Mouse (Mus musculus) intestine, embryonic 14.5 days (tissue): ENCODE data around the gene Dctn1. TPM values are rescaled to one million over a fixed set of nuclear protein-coding genes. Genes with fewer than 3 reads are reported as not detected.

ENCODE experiments used
- ATAC-seq: fragments of 200-750 bp; cut with Nextera tagmentation; replicated peaks from 2 replicates; pipeline ENCODE4 v1.8.0; 2017; ENCODE audit warnings: low read depth, moderate number of reproducible peaks, moderate TSS enrichment, moderate library complexity; ENCODE audit not compliant: low FRiP score, low TSS enrichment
- DNase-seq: peaks from one replicate; pipeline ENCODE4 v3.0.0-alpha.2; 2018; ENCODE audit warnings: low spot score
- H3K27ac ChIP-seq: fragments of 300-500 bp; sonication (generic); 2 replicates; pipeline ENCODE4 v1.5.1; 2014; ENCODE audit warnings: low read depth, mild to moderate bottlenecking, control low read depth
- H3K27me3 ChIP-seq: fragments of 300-500 bp; sonication (generic); replicated peaks from 2 replicates; pipeline ENCODE4 v1.6.1; 2014; ENCODE audit warnings: low read length, control low read depth; ENCODE audit not compliant: control insufficient read depth, insufficient read depth
- H3K36me3 ChIP-seq: fragments of 300-500 bp; sonication (generic); 2 replicates; pipeline ENCODE4 v1.6.1; 2014; ENCODE audit warnings: low read length, control low read depth; ENCODE audit not compliant: control insufficient read depth, insufficient read depth
- H3K4me1 ChIP-seq: fragments of 300-500 bp; sonication (generic); replicated peaks from 2 replicates; pipeline ENCODE4 v1.6.1; 2014; ENCODE audit warnings: low read length, control low read depth, mixed read lengths; ENCODE audit not compliant: control insufficient read depth, insufficient read depth
- H3K4me2 ChIP-seq: fragments of 300-500 bp; sonication (generic); 2 replicates; pipeline ENCODE4 v1.6.1; 2014; ENCODE audit warnings: low read length
- H3K4me3 ChIP-seq: fragments of 300-500 bp; sonication (generic); 2 replicates; pipeline ENCODE4 v1.5.1; 2014; ENCODE audit warnings: low read depth, low read length, control low read depth, mixed read lengths
- H3K9ac ChIP-seq: fragments of 300-500 bp; sonication (generic); 2 replicates; pipeline ENCODE4 v1.6.1; 2014; ENCODE audit warnings: mild to moderate bottlenecking, low read length
- H3K9me3 ChIP-seq: fragments of 300-500 bp; sonication (generic); 2 replicates; pipeline ENCODE4 v1.6.1; 2016; ENCODE audit warnings: low read length, control low read depth; ENCODE audit not compliant: control insufficient read depth
- WGBS: fragments of 180-500 bp; shearing (Covaris S2); extraction: QIAGEN DNeasy Blood & Tissue Kit; methylation state at CpG from one replicate; pipeline ENCODE4 v1.1.7; 2014; 5-methylcytosine and 5-hydroxymethylcytosine counted together
- polyA plus RNA-seq: library from polyadenylated mRNA; unstranded; fragments of >200 nt; fragmentation: Nextera tagmentation; extraction: Ambion mirVana; gene quantifications from 2 replicates; pipeline ENCODE4 v1.2.1, GENCODE M21; 2014

The Dctn1 gene
- polyA plus RNA-seq, 1 experiment from 2014 or later: 76.0 TPM

DNA sequence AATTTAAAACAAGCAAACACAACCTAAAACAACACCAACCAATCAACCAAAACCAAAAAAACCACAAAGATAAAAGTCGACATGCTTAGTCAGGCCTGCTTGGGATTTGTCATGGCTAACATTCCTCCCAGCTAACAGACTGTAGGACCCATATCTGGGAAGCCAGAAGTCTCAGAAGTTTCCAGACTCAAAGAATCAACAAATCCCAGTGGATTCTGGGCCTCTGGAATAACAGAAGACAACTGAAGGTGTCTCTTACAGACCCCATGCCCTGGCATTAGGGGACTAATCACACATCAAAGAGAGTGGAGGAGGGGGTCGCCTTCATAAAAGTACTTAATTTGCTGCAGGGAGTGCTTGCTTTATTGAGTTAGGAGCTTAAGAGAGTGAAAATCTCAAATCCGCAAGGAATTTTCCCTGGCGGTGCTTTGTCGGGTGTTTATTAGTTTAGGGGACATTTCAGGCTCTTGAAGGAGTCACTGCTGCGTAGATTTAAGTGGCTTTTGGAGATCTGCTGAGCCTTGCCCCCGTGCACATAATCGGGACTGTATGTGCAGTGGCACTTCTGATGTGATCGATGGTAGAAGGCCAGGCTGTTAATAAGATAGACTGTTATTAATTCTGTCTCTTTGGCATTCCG lies 78.8 kb downstream of the Dctn1 start:
- Histone ChIP-seq H3K9ac (no peak overlapping the region), H3K27me3 (no peaks in the 10 kb centered on the region), H3K4me3 (no peak overlapping the region), H3K27ac (no peak overlapping the region), H3K4me1 (0 out of 2 replicates have a peak, but pooled peaks cover 2% of the 10 kb centered on the region), H3K4me2 (no peak overlapping the region), H3K36me3 (no peaks in the 10 kb centered on the region), H3K9me3 (no peaks in the 10 kb centered on the region)
- DNase-seq (no peak), ATAC-seq (no peak)
- WGBS: 46% methylated on average over 10 of the region's 10 CpGs

DNA sequence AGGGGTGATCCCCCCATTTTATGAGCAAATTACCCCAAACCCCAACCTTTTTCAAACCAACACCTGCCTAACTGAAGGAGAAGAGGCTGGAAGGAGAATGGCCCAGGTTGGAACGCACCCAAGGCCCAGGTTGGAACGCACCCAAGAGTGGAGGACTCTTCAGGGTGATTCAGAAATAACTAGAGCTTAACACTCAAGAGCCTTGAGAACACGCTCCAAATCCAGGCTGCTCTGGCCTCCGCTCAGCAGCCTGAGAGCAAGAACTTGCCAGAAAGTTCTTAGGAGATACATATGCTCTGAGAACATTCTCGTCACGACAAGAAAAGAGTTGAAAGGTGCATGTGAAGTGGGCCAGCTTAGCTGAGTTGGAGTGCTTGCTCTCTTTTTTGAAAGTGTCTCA lies 79.4 kb downstream of the Dctn1 start:
- Histone ChIP-seq H3K27ac (no peak overlapping the region), H3K36me3 (no peaks in the 10 kb centered on the region), H3K27me3 (no peaks in the 10 kb centered on the region), H3K9ac (no peak overlapping the region), H3K9me3 (no peaks in the 10 kb centered on the region), H3K4me3 (no peak overlapping the region), H3K4me1 (0 out of 2 replicates have a peak, but pooled peaks cover 2% of the 10 kb centered on the region), H3K4me2 (no peak overlapping the region)
- ATAC-seq (no peak), DNase-seq (no peak)
- 71% methylated on average over 6 of the region's 6 CpGs for WGBS

DNA sequence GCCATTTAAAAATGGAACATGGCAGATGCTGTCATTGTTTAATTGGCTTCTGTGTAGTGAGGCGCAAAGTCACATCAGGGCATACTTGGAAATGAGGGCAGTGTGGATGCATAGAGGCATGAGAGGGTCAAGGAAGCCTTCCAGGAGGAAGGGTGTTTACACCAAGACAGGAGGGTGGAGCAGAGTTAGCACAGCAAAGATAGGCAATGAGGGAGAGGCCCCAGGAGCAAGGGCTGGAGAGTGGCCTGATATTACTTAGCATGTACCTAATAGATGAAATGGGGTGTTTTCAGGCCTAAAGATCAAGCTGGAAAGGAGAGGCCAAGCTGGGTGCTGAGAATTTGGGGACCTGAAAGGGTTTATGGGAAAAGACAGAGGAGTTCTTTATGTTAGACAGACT lies 80.3 kb downstream of the Dctn1 start:
- no peak overlapping the region for H3K4me3 ChIP-seq
- no peaks in the 10 kb centered on the region for H3K9me3 ChIP-seq
- DNase-seq: no peak
- no peak for ATAC-seq
- no peak overlapping the region for H3K9ac ChIP-seq
- WGBS: 95% methylated on average over 1 of the region's 1 CpGs
- H3K36me3 ChIP-seq: no peaks in the 10 kb centered on the region
- no peaks in the 10 kb centered on the region for H3K27me3 ChIP-seq
- no peak overlapping the region for H3K27ac ChIP-seq
- 0 out of 2 replicates have a peak, but pooled peaks cover 2% of the 10 kb centered on the region for H3K4me1 ChIP-seq
- H3K4me2 ChIP-seq: no peak overlapping the region

DNA sequence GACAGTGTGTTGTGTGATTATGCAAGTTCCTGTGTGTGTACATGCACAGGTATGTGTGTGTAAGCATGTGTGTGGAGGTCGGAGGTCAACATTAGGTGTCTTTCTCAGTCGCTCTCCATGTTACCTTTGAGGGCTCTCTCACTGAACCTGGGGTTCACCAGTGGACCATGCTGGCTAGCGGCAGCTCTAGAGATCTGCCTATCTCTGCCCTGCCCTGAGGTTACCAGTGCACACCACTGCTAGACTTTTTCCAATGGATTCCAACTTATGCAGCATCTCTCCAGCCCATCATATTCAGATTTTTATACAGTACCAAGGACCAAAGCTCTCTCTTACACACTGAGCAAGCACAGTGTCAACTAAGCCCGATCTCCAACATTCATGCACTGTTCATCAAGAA lies 81.0 kb downstream of the Dctn1 start:
- no peak overlapping the region for H3K27ac ChIP-seq
- WGBS: 97% methylated on average over 4 of the region's 4 CpGs

DNA sequence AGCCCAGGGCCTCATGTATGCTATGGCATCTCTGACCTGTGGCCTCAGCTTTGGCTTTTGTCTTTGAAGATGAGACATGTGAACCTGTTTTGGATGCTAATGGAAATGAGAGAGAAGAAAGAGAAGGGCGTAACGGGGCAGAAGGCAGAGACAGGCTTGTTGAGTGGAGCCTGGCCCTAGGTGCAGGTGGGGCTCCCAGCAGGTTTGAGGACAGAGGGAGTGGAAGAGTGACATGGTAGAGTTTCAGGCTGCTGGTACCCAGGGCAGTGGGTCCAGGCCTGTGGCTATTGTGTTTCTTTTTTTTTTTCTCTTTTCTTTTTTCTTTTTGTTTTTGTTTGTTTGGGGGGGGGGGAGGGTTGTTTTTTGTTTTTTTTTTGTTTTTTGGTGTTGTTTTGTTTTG lies 81.4 kb downstream of the Dctn1 start:
- no peaks in the 10 kb centered on the region for H3K27me3 ChIP-seq
- H3K27ac ChIP-seq: no peak overlapping the region
- ATAC-seq (no peak), DNase-seq (no peak)
- H3K4me2 ChIP-seq: no peak overlapping the region
- H3K4me3 ChIP-seq: no peak overlapping the region
- H3K4me1 ChIP-seq: 0 out of 2 replicates have a peak, but pooled peaks cover 2% of the 10 kb centered on the region
- no peaks in the 10 kb centered on the region for H3K9me3 ChIP-seq
- 89% methylated on average over 2 of the region's 2 CpGs for WGBS
- H3K9ac ChIP-seq: no peak overlapping the region
- no peaks in the 10 kb centered on the region for H3K36me3 ChIP-seq

More for the DNA sequence above, 81.0 kb downstream of the Dctn1 start:
- Histone ChIP-seq H3K9me3 (no peaks in the 10 kb centered on the region), H3K9ac (no peak overlapping the region), H3K4me3 (no peak overlapping the region), H3K4me1 (0 out of 2 replicates have a peak, but pooled peaks cover 2% of the 10 kb centered on the region), H3K4me2 (no peak overlapping the region), H3K27me3 (no peaks in the 10 kb centered on the region), H3K36me3 (no peaks in the 10 kb centered on the region)
- no peak for ATAC-seq
- no peak for DNase-seq

Other genes starting within 250 kb of the Dctn1 start
- gene Sema4f, start 226.2 kb upstream of the Dctn1 start, polyA plus RNA-seq: 1.5 and 1.6 TPM in 2 replicates
- 0.17 and 0.47 TPM in 2 replicates for gene M1ap, start 219.0 kb upstream of the Dctn1 start, polyA plus RNA-seq
- 7.6 and 9.1 TPM in 2 replicates for gene Dok1, start 132.4 kb upstream of the Dctn1 start, polyA plus RNA-seq
- gene Loxl3, start 131.7 kb upstream of the Dctn1 start, polyA plus RNA-seq: 13.6 and 14.4 TPM in 2 replicates
- gene Aup1, start 111.4 kb upstream of the Dctn1 start, polyA plus RNA-seq: 158 and 167 TPM in 2 replicates
- 42.6 and 45.9 TPM in 2 replicates for gene Htra2, start 110.6 kb upstream of the Dctn1 start, polyA plus RNA-seq
- gene Dqx1, start 108.1 kb upstream of the Dctn1 start, polyA plus RNA-seq: 7.7 and 8.2 TPM in 2 replicates
- 36.4 and 43.1 TPM in 2 replicates for gene Tlx2, start 95.6 kb upstream of the Dctn1 start, polyA plus RNA-seq
- 45.5 and 46.9 TPM in 2 replicates for gene Pcgf1, start 88.1 kb upstream of the Dctn1 start, polyA plus RNA-seq
- 1.1 and 1.4 TPM in 2 replicates for gene Lbx2, start 79.6 kb upstream of the Dctn1 start, polyA plus RNA-seq
- 2.0 and 2.9 TPM in 2 replicates for gene Ccdc142, start 64.3 kb upstream of the Dctn1 start, polyA plus RNA-seq
- 2.1 and 2.6 TPM in 2 replicates for gene Gm42688, start 64.3 kb upstream of the Dctn1 start, polyA plus RNA-seq
- 132 and 136 TPM in 2 replicates for gene Mrpl53, start 56.9 kb upstream of the Dctn1 start, polyA plus RNA-seq
- 39.7 and 60.0 TPM in 2 replicates for gene Mogs, start 50.4 kb upstream of the Dctn1 start, polyA plus RNA-seq
- gene Wbp1, start 44.4 kb upstream of the Dctn1 start, polyA plus RNA-seq: 83.8 and 91.2 TPM in 2 replicates
- gene Ino80b, start 40.5 kb upstream of the Dctn1 start, polyA plus RNA-seq: 13.4 and 13.8 TPM in 2 replicates
- gene Rtkn, start 30.5 kb upstream of the Dctn1 start, polyA plus RNA-seq: 16.9 and 17.6 TPM in 2 replicates
- gene Wdr54, start 9.5 kb upstream of the Dctn1 start, polyA plus RNA-seq: 4.3 and 6.4 TPM in 2 replicates
- 0.47 and 0.83 TPM in 2 replicates for gene 1700003E16Rik, start 9.5 kb upstream of the Dctn1 start, polyA plus RNA-seq
- gene Slc4a5, start 53.9 kb downstream of the Dctn1 start, polyA plus RNA-seq: 0.17 and 0.46 TPM in 2 replicates
- 36.0 and 37.4 TPM in 2 replicates for gene Mthfd2, start 160.0 kb downstream of the Dctn1 start, polyA plus RNA-seq
- 74.8 and 76.4 TPM in 2 replicates for gene Mob1a, start 160.1 kb downstream of the Dctn1 start, polyA plus RNA-seq
- gene Bola3, start 183.2 kb downstream of the Dctn1 start, polyA plus RNA-seq: 144 and 155 TPM in 2 replicates